Mouse (Mus musculus) frontal cortex, postnatal 25 days (tissue): ENCODE data around the gene Stard9.
A peak's percentile ranks its signal among the peaks of the same experiment; 100 is the strongest.

Source experiments
- DNase-seq, 2 experiments: peaks; one replicate each; pipeline ENCODE4 v3.0.0; 2022; ENCODE audit warnings: low spot score in 2 of 2

Stard9 gene

DNA sequence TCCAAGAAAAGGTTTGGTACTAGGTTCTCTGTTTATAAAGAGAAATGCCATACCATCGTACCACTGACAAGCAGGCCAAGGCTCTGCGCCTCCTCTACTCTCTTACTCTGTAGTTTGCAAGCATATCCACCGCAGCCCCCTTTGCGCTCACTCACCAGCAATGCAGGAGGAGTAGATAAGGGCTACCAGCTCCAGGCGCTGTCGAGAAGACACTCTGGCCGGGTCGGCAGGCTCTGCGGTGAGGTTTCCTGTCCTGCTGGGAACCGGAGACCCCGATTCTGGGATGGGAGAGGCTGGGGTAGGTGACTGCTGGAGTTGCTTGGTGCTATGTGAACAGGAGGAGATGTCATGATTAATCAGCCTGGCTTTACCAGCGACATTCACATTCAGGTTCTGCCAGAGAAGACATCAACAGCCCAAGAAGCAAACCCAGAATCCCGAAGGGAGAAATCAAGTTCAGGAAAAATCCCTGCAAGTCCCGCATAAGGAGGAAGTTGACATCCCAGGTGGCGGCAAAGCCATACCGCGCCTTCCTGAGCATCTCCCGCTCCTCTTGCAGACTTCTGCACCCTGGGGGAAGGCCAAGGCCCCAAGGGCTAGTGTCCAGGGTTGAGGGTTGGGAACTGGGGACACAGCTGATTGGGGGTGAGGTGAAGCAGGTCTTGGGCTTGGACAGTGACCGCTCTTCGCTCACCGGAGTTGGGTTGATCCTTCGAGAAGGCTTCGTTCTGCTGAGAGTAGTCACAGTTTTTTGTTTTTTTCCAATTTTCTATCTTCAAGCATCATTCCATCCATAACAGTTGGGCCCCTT is 101.1 kb downstream of the Stard9 start:
- DNase-seq: no peak

- DNase-seq: no peak
These were observed 101.8 kb downstream of the Stard9 start for GRCm38 (mm10) chr2:120730639-120731166.

- DNase-seq: peak; percentile 70 to 79
These were observed 102.4 kb downstream of the Stard9 start for GRCm38 (mm10) chr2:120731167-120731862.

DNA sequence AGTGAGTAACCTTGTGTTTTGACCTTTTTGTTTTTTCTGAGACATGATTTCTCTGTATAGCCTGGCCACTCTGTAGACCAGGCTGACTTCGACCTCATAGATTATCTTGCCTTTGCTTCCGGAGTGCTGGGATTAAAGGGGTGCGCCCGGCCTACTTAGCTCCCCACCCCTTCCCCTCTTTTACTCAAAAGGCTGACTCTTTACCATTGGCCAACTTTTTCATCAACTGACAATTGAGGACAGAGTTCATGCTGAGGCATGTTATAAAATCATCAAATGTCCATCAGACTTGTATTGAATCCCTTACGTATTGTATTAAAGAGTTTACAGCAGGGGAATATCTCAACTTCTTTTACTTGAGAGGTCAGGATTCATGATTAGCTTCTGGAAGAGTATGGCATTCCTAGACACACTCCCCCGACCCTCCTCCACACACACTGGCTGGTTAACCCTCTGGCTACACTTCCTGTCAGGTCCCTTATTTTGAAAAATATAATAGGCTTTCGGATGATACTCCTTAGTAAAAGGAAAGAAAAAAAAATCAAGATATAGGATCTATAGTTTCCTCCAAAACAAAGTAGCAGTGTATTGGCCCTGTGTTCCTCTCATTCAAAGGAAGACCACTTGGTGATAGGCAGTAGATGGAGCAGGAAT is 103.1 kb downstream of the Stard9 start:
- DNase-seq: no peak

GRCm38 (mm10) chr2:120745496-120745895 is 116.6 kb downstream of the Stard9 start:
- DNase-seq: no peak

GRCm38 (mm10) chr2:120748041-120748440 is 119.1 kb downstream of the Stard9 start:
- DNase-seq: no peak

DNA sequence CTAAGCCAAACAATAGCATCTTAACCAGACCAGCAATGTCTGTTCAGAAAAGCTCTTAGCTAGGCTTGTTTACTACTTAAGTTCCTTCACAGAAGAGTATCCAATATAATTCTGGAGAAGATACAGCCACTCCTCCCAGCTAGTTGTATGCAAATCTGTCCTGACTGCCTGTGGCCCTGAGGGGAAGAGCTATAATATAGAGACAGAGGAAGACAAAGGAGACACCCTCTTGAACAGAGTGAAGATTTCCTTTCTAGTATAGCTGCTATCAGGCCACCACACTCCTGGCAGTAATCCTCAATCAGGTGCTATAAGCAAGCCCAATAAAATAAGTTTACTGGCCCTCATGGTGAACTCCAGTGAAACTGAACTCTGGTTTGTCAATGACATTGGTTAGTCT is 133.0 kb downstream of the Stard9 start:
- DNase-seq: no peak

- DNase-seq: no peak
These were observed 141.5 kb downstream of the Stard9 start for GRCm38 (mm10) chr2:120770265-120770935.
